Mouse (Mus musculus): Measurements from ENCODE around the gene Casc3. TPM values are rescaled to one million over a fixed set of nuclear protein-coding genes. Genes with fewer than 3 reads are reported as not detected.

The Casc3 gene
- polyA plus RNA-seq, 1 experiment: 22.5 TPM

DNA sequence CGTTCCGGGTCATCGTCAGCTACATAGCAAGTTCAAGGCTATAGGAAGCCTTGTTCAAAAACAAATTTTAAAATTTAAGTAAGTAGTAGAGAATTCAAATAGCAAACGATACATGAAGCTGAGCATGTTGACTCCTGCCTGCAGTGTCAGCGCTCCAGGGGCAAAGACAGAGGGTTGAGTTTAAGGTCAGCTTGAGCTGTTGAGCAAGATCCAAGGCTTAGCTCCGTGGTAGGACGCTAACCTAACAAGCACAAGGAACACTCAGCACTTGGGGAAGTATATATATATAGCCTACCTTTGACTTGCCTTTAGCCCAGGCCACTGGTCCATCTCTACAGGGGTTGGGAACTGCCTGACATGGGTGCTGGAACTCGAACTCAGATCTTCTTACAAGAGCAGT, 65.2 kb downstream of the Casc3 start:
- DNase-seq (ENCODE audit: low read depth): no peak

GRCm38 (mm10) chr11:98870791-98871190, 66.1 kb downstream of the Casc3 start:
- no peak for DNase-seq (ENCODE audit: low read depth)

- DNase-seq (ENCODE audit: low read depth): no peak
Measured at GRCm38 (mm10) chr11:98871416-98871815, 66.7 kb downstream of the Casc3 start.

DNA sequence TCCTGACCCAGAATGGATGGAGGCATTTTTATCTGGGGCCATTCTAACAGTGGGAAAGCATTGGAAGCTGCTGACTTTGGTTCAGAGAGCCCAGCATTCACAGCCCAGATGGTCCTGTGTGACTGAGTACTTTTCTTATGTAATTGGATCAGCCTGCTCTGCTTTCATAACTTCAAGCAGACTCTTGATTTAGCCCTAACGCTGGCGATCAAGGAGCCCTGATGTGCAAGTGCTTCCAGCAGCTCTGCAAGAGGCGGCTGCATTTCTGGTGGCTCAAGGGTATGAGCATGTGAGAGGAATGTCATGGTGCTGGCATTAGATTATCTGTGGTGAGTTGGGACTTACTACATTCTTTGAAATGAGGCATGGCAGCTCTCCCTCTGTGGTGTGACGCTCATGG, 67.3 kb downstream of the Casc3 start:
- no peak for DNase-seq (ENCODE audit: low read depth)

GRCm38 (mm10) chr11:98873900-98874299, 69.2 kb downstream of the Casc3 start:
- no peak for DNase-seq (ENCODE audit: low read depth)

DNA sequence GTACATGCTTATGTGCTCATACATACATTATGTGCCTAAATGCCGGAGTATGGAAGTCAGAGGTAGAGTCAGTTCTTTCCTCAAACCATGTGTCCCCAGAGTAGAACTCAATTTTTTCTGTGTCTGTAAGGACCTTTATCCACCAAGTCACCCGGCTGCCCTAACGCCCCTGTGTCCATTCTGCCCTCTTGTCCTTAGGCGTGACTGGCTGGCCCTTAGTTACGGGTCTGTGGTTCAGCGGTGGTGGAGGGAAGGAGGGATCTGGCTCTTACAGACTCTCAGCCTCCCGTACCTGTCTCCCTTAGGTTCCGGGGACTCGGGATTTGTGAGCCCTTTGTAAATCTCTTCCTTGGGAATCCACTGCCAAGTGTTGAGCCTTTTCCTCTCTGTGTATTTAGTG, 72.3 kb downstream of the Casc3 start:
- no peak for DNase-seq (ENCODE audit: low read depth)

Other genes starting within 250 kb of the Casc3 start
- gene Ormdl3, start 217.5 kb upstream of the Casc3 start, polyA plus RNA-seq (2012; rRNA removed): 161 and 192 TPM in 2 replicates
- not detected in 2 replicates for gene Lrrc3c, start 206.6 kb upstream of the Casc3 start, polyA plus RNA-seq (2012; rRNA removed)
- not detected in 2 replicates for gene Gm12355, start 179.2 kb upstream of the Casc3 start, polyA plus RNA-seq (2012; rRNA removed)
- not detected in 2 replicates for gene Gsdma3, start 178.5 kb upstream of the Casc3 start, polyA plus RNA-seq (2012; rRNA removed)
- gene Gsdma2, start 158.1 kb upstream of the Casc3 start, polyA plus RNA-seq (2012; rRNA removed): not detected in 2 replicates
- 0.05 and 0.09 TPM in 2 replicates for gene Gsdma, start 140.6 kb upstream of the Casc3 start, polyA plus RNA-seq (2012; rRNA removed)
- 184 and 186 TPM in 2 replicates for gene Psmd3, start 122.4 kb upstream of the Casc3 start, polyA plus RNA-seq (2012; rRNA removed)
- 1.1 and 2.8 TPM in 2 replicates for gene Csf3, start 103.6 kb upstream of the Casc3 start, polyA plus RNA-seq (2012; rRNA removed)
- 77.3 and 78.0 TPM in 2 replicates for gene Med24, start 75.5 kb upstream of the Casc3 start, polyA plus RNA-seq (2012; rRNA removed)
- 73.1 and 89.0 TPM in 2 replicates for gene Thra, start 64.3 kb upstream of the Casc3 start, polyA plus RNA-seq (2012; rRNA removed)
- 76.6 and 109 TPM in 2 replicates for gene Nr1d1, start 29.6 kb upstream of the Casc3 start, polyA plus RNA-seq (2012; rRNA removed)
- 25.4 and 37.2 TPM in 2 replicates for gene Msl1, start 9.4 kb upstream of the Casc3 start, polyA plus RNA-seq (2012; rRNA removed)
- gene Rapgefl1, start 31.9 kb downstream of the Casc3 start, polyA plus RNA-seq (2012; rRNA removed): 4.0 and 4.9 TPM in 2 replicates
- gene Wipf2, start 58.7 kb downstream of the Casc3 start, polyA plus RNA-seq (2012; rRNA removed): 6.2 and 7.8 TPM in 2 replicates
- gene Cdc6, start 102.9 kb downstream of the Casc3 start, polyA plus RNA-seq (2012; rRNA removed): 0.35 and 0.56 TPM in 2 replicates
- gene Rara, start 122.9 kb downstream of the Casc3 start, polyA plus RNA-seq (2012; rRNA removed): 17.0 and 24.3 TPM in 2 replicates
- 0.55 and 1.1 TPM in 2 replicates for gene Gjd3, start 178.1 kb downstream of the Casc3 start, polyA plus RNA-seq (2012; rRNA removed)
- 0.92 and 1.7 TPM in 2 replicates for gene Top2a, start 219.3 kb downstream of the Casc3 start, polyA plus RNA-seq (2012; rRNA removed)
- 429 and 525 TPM in 2 replicates for gene Igfbp4, start 236.3 kb downstream of the Casc3 start, polyA plus RNA-seq (2012; rRNA removed)

Measured in gonadal fat pad, adult 2 months (tissue).